Mouse (Mus musculus) spleen, adult 2 months (tissue): Measurements from ENCODE around the gene Dsn1. TPM values are rescaled to one million over a fixed set of nuclear protein-coding genes. Genes with fewer than 3 reads are reported as not detected.

Experiments used
- DNase-seq, 2 experiments: peaks; one replicate each; pipeline versions ENCODE4 v3.0.0 to v3.0.0-alpha.2; 2012 to 2021; ENCODE audit warnings: low spot score in 2 of 2, low read depth in 1 of 2
- H3K27ac ChIP-seq: fragments of 200-500 bp; 2 replicates; pipeline ENCODE4 v1.5.1; 2012; ENCODE audit warnings: low read length, inconsistent platforms; ENCODE audit not compliant: insufficient read depth
- H3K27me3 ChIP-seq: fragments of 200-500 bp; 2 replicates; pipeline ENCODE4 v1.6.1; 2012; ENCODE audit warnings: mild to moderate bottlenecking, moderate library complexity, low read length, inconsistent platforms; ENCODE audit not compliant: control insufficient read depth, insufficient read depth
- H3K36me3 ChIP-seq: fragments of 200-500 bp; 2 replicates; pipeline ENCODE4 v1.6.1; 2012; ENCODE audit warnings: mild to moderate bottlenecking, low read length, inconsistent platforms; ENCODE audit not compliant: control insufficient read depth, insufficient read depth
- H3K4me1 ChIP-seq: fragments of 200-500 bp; 2 replicates; pipeline ENCODE4 v1.6.1; 2011; ENCODE audit warnings: inconsistent platforms; ENCODE audit not compliant: control insufficient read depth, insufficient read depth, insufficient read length
- H3K4me3 ChIP-seq: fragments of 200-500 bp; 2 replicates; pipeline ENCODE4 v1.5.1; 2011; ENCODE audit warnings: mild to moderate bottlenecking, inconsistent platforms; ENCODE audit not compliant: insufficient read depth, insufficient read length; ENCODE audit errors: extremely low read depth
- CTCF ChIP-seq: fragments of 200-500 bp; IDR thresholded peaks from 2 replicates; pipeline ENCODE4 v1.5.1; 2011; ENCODE audit warnings: mild to moderate bottlenecking, inconsistent platforms; ENCODE audit not compliant: insufficient read depth, insufficient read length, insufficient replicate concordance; ENCODE audit errors: extremely low read depth
- POLR2A ChIP-seq: fragments of 200-500 bp; IDR thresholded peaks from 2 replicates; pipeline ENCODE4 v1.6.1; 2011; ENCODE audit warnings: low read depth, low read length, inconsistent platforms
- WGBS: fragments of 180-500 bp; shearing (Covaris S2); methylation state at CpG from one replicate; pipeline ENCODE4 v1.1.7; 2018; 5-methylcytosine and 5-hydroxymethylcytosine counted together
- polyA plus RNA-seq: library from polyadenylated mRNA; depleted of rRNA; stranded (reverse); fragments of >200 nt; gene quantifications from 2 replicates; pipeline ENCODE4 v1.2.3, GENCODE M21; 2012

Dsn1 gene
- polyA plus RNA-seq, 1 experiment = 2.9 TPM

- H3K4me1 ChIP-seq = peaks cover 4% of the 10 kb centered on the region; the same call in 1 of the 2 replicates
- WGBS = 94% methylated on average over 8 of the region's 8 CpGs
- no peak overlapping the region for H3K27ac ChIP-seq
- no peak for TF ChIP-seq POLR2A
- TF ChIP-seq CTCF = no peak
- no peak for DNase-seq
- H3K27me3 ChIP-seq = no peaks in the 10 kb centered on the region
- H3K36me3 ChIP-seq = no peaks in the 10 kb centered on the region
- H3K4me3 ChIP-seq = no peak overlapping the region
Measured at GRCm38 (mm10) chr2:157049831-157050243, 42.9 kb upstream of the Dsn1 start.

GRCm38 (mm10) chr2:157048395-157049181, 41.6 kb upstream of the Dsn1 start:
- TF ChIP-seq POLR2A (no peak), CTCF (no peak)

GRCm38 (mm10) chr2:157046956-157047355, 40.0 kb upstream of the Dsn1 start:
- no peak overlapping the region for H3K27ac ChIP-seq
- 88% methylated on average over 5 of the region's 5 CpGs for WGBS
- no peak for TF ChIP-seq CTCF
- no peak for TF ChIP-seq POLR2A
- H3K4me1 ChIP-seq = no peaks in the 10 kb centered on the region; the same call in 1 of the 2 replicates
- no peak overlapping the region for H3K4me3 ChIP-seq
- H3K27me3 ChIP-seq = no peaks in the 10 kb centered on the region
- no peaks in the 10 kb centered on the region for H3K36me3 ChIP-seq
- no peak for DNase-seq

More at GRCm38 (mm10) chr2:157048395-157049181, 41.6 kb upstream of the Dsn1 start:
- H3K36me3 ChIP-seq = no peaks in the 10 kb centered on the region
- H3K4me3 ChIP-seq = no peak overlapping the region
- H3K27me3 ChIP-seq = no peaks in the 10 kb centered on the region
- 86% methylated on average over 13 of the region's 13 CpGs for WGBS
- H3K4me1 ChIP-seq = no peaks in the 10 kb centered on the region; the same call in 1 of the 2 replicates
- no peak for DNase-seq
- no peak overlapping the region for H3K27ac ChIP-seq

- H3K4me3 ChIP-seq = no peak overlapping the region
- no peaks in the 10 kb centered on the region; the same call in 1 of the 2 replicates for H3K4me1 ChIP-seq
Measured at GRCm38 (mm10) chr2:157045932-157046331, 39.0 kb upstream of the Dsn1 start.

GRCm38 (mm10) chr2:157043987-157044386, 37.0 kb upstream of the Dsn1 start:
- DNase-seq = no peak
- TF ChIP-seq CTCF (no peak), POLR2A (no peak)

More at GRCm38 (mm10) chr2:157045932-157046331, 39.0 kb upstream of the Dsn1 start:
- Histone ChIP-seq H3K36me3 (no peaks in the 10 kb centered on the region), H3K27me3 (no peaks in the 10 kb centered on the region), H3K27ac (no peak overlapping the region)
- DNase-seq = no peak
- TF ChIP-seq CTCF = no peak
- TF ChIP-seq POLR2A = no peak
- 88% methylated on average over 2 of the region's 2 CpGs for WGBS

GRCm38 (mm10) chr2:157043556-157043955, 36.6 kb upstream of the Dsn1 start:
- no peak overlapping the region for H3K27ac ChIP-seq
- H3K27me3 ChIP-seq = no peaks in the 10 kb centered on the region
- no peaks in the 10 kb centered on the region; the same call in none of the 2 replicates for H3K4me1 ChIP-seq
- DNase-seq = no peak
- no peak overlapping the region for H3K4me3 ChIP-seq
- no peak for TF ChIP-seq POLR2A
- TF ChIP-seq CTCF = no peak
- 94% methylated on average over 8 of the region's 8 CpGs for WGBS
- no peaks in the 10 kb centered on the region for H3K36me3 ChIP-seq

More at GRCm38 (mm10) chr2:157043987-157044386, 37.0 kb upstream of the Dsn1 start:
- Histone ChIP-seq H3K27me3 (no peaks in the 10 kb centered on the region), H3K27ac (no peak overlapping the region), H3K4me3 (no peak overlapping the region), H3K36me3 (no peaks in the 10 kb centered on the region), H3K4me1 (no peaks in the 10 kb centered on the region; the same call in none of the 2 replicates)

GRCm38 (mm10) chr2:157041421-157041820, 34.5 kb upstream of the Dsn1 start:
- H3K27me3 ChIP-seq = no peaks in the 10 kb centered on the region
- WGBS = 79% methylated on average over 7 of the region's 7 CpGs
- no peaks in the 10 kb centered on the region for H3K36me3 ChIP-seq

More at GRCm38 (mm10) chr2:157041421-157041820, 34.5 kb upstream of the Dsn1 start:
- no peak overlapping the region for H3K27ac ChIP-seq
- no peak overlapping the region for H3K4me3 ChIP-seq
- DNase-seq = no peak
- H3K4me1 ChIP-seq = no peaks in the 10 kb centered on the region; the same call in 1 of the 2 replicates
- TF ChIP-seq POLR2A = no peak
- TF ChIP-seq CTCF = no peak
